Mouse (Mus musculus) myocyte (in vitro differentiated cells): ENCODE measurements at regions not wholly inside any gene's neighbourhood (a gene's known extent, or its start where the extent isn't known, plus 50 kb on each side); places are given as distances from the start of the nearest gene placed in this dataset.

Experiments used
- CEBPB ChIP-seq: IDR thresholded peaks from 2 replicates; pipeline ENCODE4 v1.6.1; 2011; ENCODE audit warnings: mild to moderate bottlenecking, moderate library complexity; ENCODE audit not compliant: poor library complexity, insufficient read depth, severe bottlenecking
- E2F4 ChIP-seq: IDR thresholded peaks from one replicate; pipeline ENCODE4 v1.6.1; 2011; ENCODE audit warnings: mild to moderate bottlenecking, control low read depth, moderate library complexity; ENCODE audit not compliant: insufficient read depth
- MAX ChIP-seq: IDR thresholded peaks from one replicate; pipeline ENCODE4 v1.6.1; 2011; ENCODE audit warnings: low read depth, mild to moderate bottlenecking, control low read depth
- MYOD1 ChIP-seq, 3 experiments: IDR thresholded peaks; one replicate each; pipeline ENCODE4 v1.6.1; 2011; ENCODE audit warnings: control low read depth in 2 of 3, low read depth in 2 of 3, mild to moderate bottlenecking in 2 of 3, moderate library complexity in 1 of 3; ENCODE audit not compliant: insufficient read length in 2 of 3, control insufficient read depth in 1 of 3
- MYOG ChIP-seq, 3 experiments: IDR thresholded peaks; one replicate each; pipeline ENCODE4 v1.6.1; 2011; ENCODE audit warnings: control low read depth in 2 of 3, low read depth in 2 of 3, mild to moderate bottlenecking in 2 of 3; ENCODE audit not compliant: insufficient read length in 2 of 3, control insufficient read depth in 1 of 3, insufficient read depth in 1 of 3
- POLR2A ChIP-seq: IDR thresholded peaks from one replicate; pipeline ENCODE4 v1.6.1; 2011; ENCODE audit warnings: low read depth, mild to moderate bottlenecking, control low read depth, moderate library complexity; ENCODE audit not compliant: insufficient read length
- POLR2AphosphoS2 ChIP-seq: IDR thresholded peaks from one replicate; pipeline ENCODE4 v1.6.1; 2011; ENCODE audit warnings: low read depth, control low read depth; ENCODE audit not compliant: insufficient read length
- REST ChIP-seq: IDR thresholded peaks from one replicate; pipeline ENCODE4 v1.6.1; 2011; ENCODE audit warnings: mild to moderate bottlenecking, control low read depth, moderate library complexity; ENCODE audit not compliant: insufficient read depth, insufficient read length
- SRF ChIP-seq: IDR thresholded peaks from one replicate; pipeline ENCODE4 v1.6.1; 2011; ENCODE audit warnings: low read depth; ENCODE audit not compliant: control insufficient read depth, insufficient read length
- TCF3 ChIP-seq: IDR thresholded peaks from one replicate; pipeline ENCODE4 v1.6.1; 2011; ENCODE audit warnings: low read depth, control low read depth; ENCODE audit not compliant: insufficient read length

- TF ChIP-seq POLR2A (no peak), POLR2AphosphoS2 (no peak), SRF (no peak), MYOG (IDR thresholded peaks at IDR 0.05; ENCODE audit: control insufficient read depth in 1 of 3, insufficient read depth in 1 of 3, insufficient read length in 2 of 3, low read depth in 2 of 3) (no peak), REST (no peak), TCF3 (no peak), MYOD1 (IDR thresholded peaks at IDR 0.05; ENCODE audit: control insufficient read depth in 1 of 3, insufficient read length in 2 of 3, low read depth in 2 of 3) (no peak), MAX (no peak), E2F4 (no peak), CEBPB (no peak)
Measured at GRCm38 (mm10) chr17:82901098-82901891, 313.8 kb upstream of the Pkdcc start.
